Mouse (Mus musculus): ENCODE results near the gene Olfr25. TPM values are rescaled to one million over a fixed set of nuclear protein-coding genes. Genes with fewer than 3 reads are reported as not detected.

Gene Olfr25
- polyA plus RNA-seq (2015; fragmentation: Nextera tagmentation; extraction: Ambion mirVana): not detected in 2 replicates

DNA sequence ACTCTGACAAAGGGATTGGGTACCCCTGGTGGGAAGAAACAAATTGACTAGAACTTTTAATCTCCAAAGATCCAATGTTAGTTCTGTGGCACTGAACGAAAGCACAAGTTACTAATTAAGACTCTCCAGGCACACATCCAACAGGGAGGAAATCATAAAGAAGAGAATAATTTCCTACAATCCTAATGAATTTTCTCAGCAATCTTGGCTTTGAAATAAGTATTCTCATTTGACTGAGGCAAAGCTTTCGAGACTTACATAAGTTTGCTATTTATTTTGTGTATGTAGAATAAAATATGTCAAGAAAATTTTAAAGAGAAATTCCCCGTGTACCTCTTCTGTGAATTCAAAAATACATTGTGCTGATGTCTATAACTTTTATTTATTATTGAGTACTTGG is at the start of gene Olfr25:
Olfr25 (plus strand) TSS at position 301 of the 400 bp plus-strand sequence.

DNA sequence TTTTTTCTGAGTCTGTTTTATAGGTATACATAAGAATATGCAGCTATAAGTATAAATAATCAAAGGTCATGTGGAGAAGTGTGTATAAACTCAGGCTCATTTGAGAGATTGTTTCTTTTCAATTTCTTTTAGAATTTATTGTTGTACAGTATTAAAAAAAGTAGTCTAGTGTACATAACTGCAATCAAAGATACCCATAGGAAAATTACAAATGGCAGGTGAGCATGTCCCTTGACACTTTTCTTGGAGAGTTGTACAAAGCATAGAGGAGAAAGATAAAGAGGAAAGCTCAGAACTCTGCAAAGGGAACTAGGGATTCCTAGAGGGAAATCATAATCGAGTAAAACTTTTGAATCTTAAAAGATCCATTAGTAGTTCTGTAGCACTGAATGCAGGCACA is 38.1 kb upstream of the Olfr25 start, which contains the start of gene Olfr896-ps1:
Olfr896-ps1 (plus strand) TSS at position 301 of the 400 bp plus-strand sequence.

DNA sequence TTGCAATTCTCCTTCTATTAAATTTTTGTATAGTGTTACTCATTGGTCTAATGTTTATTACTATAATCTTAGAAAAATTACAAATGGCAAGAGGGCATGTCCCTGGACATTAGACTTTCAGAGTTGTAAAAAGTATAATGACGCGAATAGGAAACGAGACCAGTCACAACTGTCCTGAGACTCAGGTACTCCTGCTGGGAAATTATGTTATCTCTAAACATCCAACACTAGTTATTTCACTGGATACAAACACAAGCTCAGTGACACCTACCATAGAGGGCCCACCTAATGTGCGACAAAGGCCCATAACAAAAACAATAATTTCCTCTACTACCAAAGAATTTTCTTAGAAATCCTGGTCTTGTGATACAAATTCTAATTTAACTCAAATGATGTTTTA is 19.3 kb downstream of the Olfr25 start, which contains the start of gene Olfr898:
Olfr898 (plus strand) TSS at position 301 of the 400 bp plus-strand sequence.

DNA sequence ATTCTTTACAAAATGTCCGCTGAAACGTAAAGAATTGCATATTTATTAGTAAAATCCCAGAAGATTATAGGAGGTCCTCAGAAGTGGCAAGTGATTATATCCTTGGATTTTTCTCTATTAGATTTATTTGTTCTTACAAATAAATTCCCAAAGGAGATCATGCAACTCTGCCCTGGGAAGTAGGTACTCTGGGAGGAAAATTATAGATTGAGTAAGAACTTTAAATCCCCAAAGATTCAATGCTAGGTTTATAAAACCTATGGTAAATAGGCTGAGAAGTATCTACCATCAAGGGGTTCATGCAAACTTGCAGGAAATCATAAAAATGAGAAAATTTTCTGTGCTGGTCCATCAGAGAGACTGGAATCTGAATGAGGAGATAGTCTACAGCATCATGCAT is 37.7 kb downstream of the Olfr25 start, which contains the start of gene Olfr250:
Olfr250 (plus strand) TSS at position 301 of the 400 bp plus-strand sequence.

DNA sequence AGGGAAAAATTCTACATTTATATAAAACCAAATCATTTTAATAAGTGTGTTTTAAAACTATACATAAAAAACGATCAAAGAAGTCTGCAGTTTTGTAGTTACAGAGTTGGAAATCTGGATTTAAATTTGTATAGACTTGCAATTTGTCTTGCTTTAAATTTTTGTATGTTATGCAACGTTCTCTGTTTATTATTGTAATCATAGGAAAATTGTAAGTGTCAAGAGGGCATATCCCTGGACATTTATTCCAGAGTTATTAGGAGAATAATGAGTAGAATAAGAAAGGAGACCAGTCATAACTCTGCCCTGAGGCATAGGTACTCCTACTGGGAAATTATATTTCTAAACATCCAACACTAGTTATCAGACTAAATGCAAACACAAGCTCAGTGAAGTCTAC is 47.9 kb downstream of the Olfr25 start, which contains the start of gene Olfr251:
Olfr251 (plus strand) TSS at position 301 of the 400 bp plus-strand sequence.

Other genes starting within 250 kb of the Olfr25 start
- gene Olfr887, start 245.0 kb upstream of the Olfr25 start, polyA plus RNA-seq (2015; fragmentation: Nextera tagmentation; extraction: Ambion mirVana): not detected in 2 replicates
- gene Olfr888, start 220.9 kb upstream of the Olfr25 start, polyA plus RNA-seq (2015; fragmentation: Nextera tagmentation; extraction: Ambion mirVana): not detected in 2 replicates
- 0.13 and 0.18 TPM in 2 replicates for gene Olfr889, start 213.9 kb upstream of the Olfr25 start, polyA plus RNA-seq (2015; fragmentation: Nextera tagmentation; extraction: Ambion mirVana)
- not detected in 2 replicates for gene Olfr890, start 186.5 kb upstream of the Olfr25 start, polyA plus RNA-seq (2015; fragmentation: Nextera tagmentation; extraction: Ambion mirVana)
- gene Olfr891, start 148.2 kb upstream of the Olfr25 start, polyA plus RNA-seq (2015; fragmentation: Nextera tagmentation; extraction: Ambion mirVana): not detected in 2 replicates
- not detected in 2 replicates for gene Olfr893, start 120.7 kb upstream of the Olfr25 start, polyA plus RNA-seq (2015; fragmentation: Nextera tagmentation; extraction: Ambion mirVana)
- gene Olfr894, start 111.0 kb upstream of the Olfr25 start, polyA plus RNA-seq (2015; fragmentation: Nextera tagmentation; extraction: Ambion mirVana): not detected in 2 replicates
- not detected in 2 replicates for gene Olfr143, start 76.3 kb upstream of the Olfr25 start, polyA plus RNA-seq (2015; fragmentation: Nextera tagmentation; extraction: Ambion mirVana)
- not detected in 2 replicates for gene Olfr895, start 61.2 kb upstream of the Olfr25 start, polyA plus RNA-seq (2015; fragmentation: Nextera tagmentation; extraction: Ambion mirVana)
- not detected in 2 replicates for gene Olfr896-ps1, start 38.0 kb upstream of the Olfr25 start, polyA plus RNA-seq (2015; fragmentation: Nextera tagmentation; extraction: Ambion mirVana)
- gene Olfr898, start 19.4 kb downstream of the Olfr25 start, polyA plus RNA-seq (2015; fragmentation: Nextera tagmentation; extraction: Ambion mirVana): not detected in 2 replicates
- not detected in 2 replicates for gene Olfr250, start 37.8 kb downstream of the Olfr25 start, polyA plus RNA-seq (2015; fragmentation: Nextera tagmentation; extraction: Ambion mirVana)
- gene Olfr251, start 48.0 kb downstream of the Olfr25 start, polyA plus RNA-seq (2015; fragmentation: Nextera tagmentation; extraction: Ambion mirVana): not detected in 2 replicates
- gene Olfr147, start 72.6 kb downstream of the Olfr25 start, polyA plus RNA-seq (2015; fragmentation: Nextera tagmentation; extraction: Ambion mirVana): not detected in 2 replicates
- not detected in 2 replicates for gene Olfr901, start 100.4 kb downstream of the Olfr25 start, polyA plus RNA-seq (2015; fragmentation: Nextera tagmentation; extraction: Ambion mirVana)
- gene Olfr902, start 118.6 kb downstream of the Olfr25 start, polyA plus RNA-seq (2015; fragmentation: Nextera tagmentation; extraction: Ambion mirVana): not detected in 2 replicates
- not detected in 2 replicates for gene Olfr904, start 134.1 kb downstream of the Olfr25 start, polyA plus RNA-seq (2015; fragmentation: Nextera tagmentation; extraction: Ambion mirVana)
- not detected in 2 replicates for gene Olfr905, start 142.0 kb downstream of the Olfr25 start, polyA plus RNA-seq (2015; fragmentation: Nextera tagmentation; extraction: Ambion mirVana)
- gene Olfr906, start 158.0 kb downstream of the Olfr25 start, polyA plus RNA-seq (2015; fragmentation: Nextera tagmentation; extraction: Ambion mirVana): not detected in 2 replicates
- not detected in 2 replicates for gene Olfr907, start 166.7 kb downstream of the Olfr25 start, polyA plus RNA-seq (2015; fragmentation: Nextera tagmentation; extraction: Ambion mirVana)
- gene Olfr911-ps1, start 192.5 kb downstream of the Olfr25 start, polyA plus RNA-seq (2015; fragmentation: Nextera tagmentation; extraction: Ambion mirVana): not detected in 2 replicates
- gene Olfr910, start 208.8 kb downstream of the Olfr25 start, polyA plus RNA-seq (2015; fragmentation: Nextera tagmentation; extraction: Ambion mirVana): not detected in 2 replicates